Mouse (Mus musculus) liver, embryonic 14.5 days (tissue): ENCODE data around the gene Tmem45b. TPM values are rescaled to one million over a fixed set of nuclear protein-coding genes. Genes with fewer than 3 reads are reported as not detected.

ENCODE experiments used
- ATAC-seq: fragments of 200-750 bp; cut with Nextera tagmentation; 2 replicates; pipeline ENCODE4 v1.8.0; 2017; ENCODE audit warnings: moderate number of reproducible peaks, mild to moderate bottlenecking, moderate library complexity; ENCODE audit not compliant: insufficient read depth
- DNase-seq, 3 experiments: peaks; one replicate each; pipeline ENCODE4 v3.0.0-alpha.2; 2012 to 2013; ENCODE audit warnings: low read depth in 3 of 3, low spot score in 3 of 3
- H3K27ac ChIP-seq: fragments of 300-500 bp; sonication (generic); 2 replicates; pipeline ENCODE4 v1.5.1; 2014; ENCODE audit warnings: moderate library complexity, mild to moderate bottlenecking, control low read depth, inconsistent platforms
- H3K27me3 ChIP-seq: fragments of 300-500 bp; sonication (generic); 2 replicates; pipeline ENCODE4 v1.6.1; 2014; ENCODE audit warnings: mild to moderate bottlenecking, low read length, moderate library complexity; ENCODE audit not compliant: control insufficient read depth, insufficient read depth
- H3K36me3 ChIP-seq: fragments of 300-500 bp; sonication (generic); replicated peaks from 2 replicates; pipeline ENCODE4 v1.6.1; 2014; ENCODE audit warnings: low read depth; ENCODE audit not compliant: control insufficient read depth, insufficient read depth
- H3K4me1 ChIP-seq, 2 experiments: fragments of 200-500 bp in 1 of 2; fragments of 300-500 bp in 1 of 2; sonication (generic) in 1 of 2; replicated peaks; 2 replicates each; pipeline ENCODE4 v1.6.1; 2012 to 2014; ENCODE audit warnings: antibody characterized with exemption in 1 of 2, inconsistent platforms in 1 of 2, low read length in 1 of 2; ENCODE audit not compliant: control insufficient read depth in 2 of 2, insufficient read depth in 2 of 2
- H3K4me2 ChIP-seq: fragments of 300-500 bp; sonication (generic); 2 replicates; pipeline ENCODE4 v1.6.1; 2014; ENCODE audit warnings: low read depth, mild to moderate bottlenecking, control low read depth, moderate library complexity
- H3K4me3 ChIP-seq, 2 experiments: fragments of 200-500 bp in 1 of 2; fragments of 300-500 bp in 1 of 2; sonication (generic) in 1 of 2; 2 replicates each; pipeline ENCODE4 v1.5.1; 2012 to 2014; ENCODE audit warnings: low read depth in 2 of 2, low read length in 2 of 2, mild to moderate bottlenecking in 2 of 2, control low read depth in 1 of 2, inconsistent platforms in 1 of 2, moderate library complexity in 1 of 2; ENCODE audit not compliant: insufficient read depth in 1 of 2
- H3K9ac ChIP-seq: fragments of 300-500 bp; sonication (generic); replicated peaks from 2 replicates; pipeline ENCODE4 v1.6.1; 2014; ENCODE audit warnings: mild to moderate bottlenecking, control low read depth, moderate library complexity
- H3K9me3 ChIP-seq: fragments of 300-500 bp; sonication (generic); 2 replicates; pipeline ENCODE4 v1.6.1; 2016; ENCODE audit warnings: low read length, mixed read lengths; ENCODE audit not compliant: control insufficient read depth
- CTCF ChIP-seq: IDR thresholded peaks from 2 replicates; pipeline ENCODE4 v1.5.1; 2016; ENCODE audit warnings: antibody characterized with exemption, low read depth, control low read depth
- EP300 ChIP-seq: IDR thresholded peaks from 2 replicates; pipeline ENCODE4 v1.6.1; 2016; ENCODE audit warnings: antibody characterized with exemption, low read depth
- polyA plus RNA-seq, 2 experiments: library from polyadenylated mRNA; depleted of rRNA in 1 of 2; stranded (reverse) in 1 of 2; unstranded in 1 of 2; fragments of >200 nt; fragmentation: Nextera tagmentation in 1 of 2; extraction: Ambion mirVana in 1 of 2; gene quantifications; 2 replicates each; pipeline versions ENCODE4 v1.2.1 to v1.2.3; 2012 to 2014

Gene Tmem45b
- polyA plus RNA-seq, 2 experiments: not detected

DNA sequence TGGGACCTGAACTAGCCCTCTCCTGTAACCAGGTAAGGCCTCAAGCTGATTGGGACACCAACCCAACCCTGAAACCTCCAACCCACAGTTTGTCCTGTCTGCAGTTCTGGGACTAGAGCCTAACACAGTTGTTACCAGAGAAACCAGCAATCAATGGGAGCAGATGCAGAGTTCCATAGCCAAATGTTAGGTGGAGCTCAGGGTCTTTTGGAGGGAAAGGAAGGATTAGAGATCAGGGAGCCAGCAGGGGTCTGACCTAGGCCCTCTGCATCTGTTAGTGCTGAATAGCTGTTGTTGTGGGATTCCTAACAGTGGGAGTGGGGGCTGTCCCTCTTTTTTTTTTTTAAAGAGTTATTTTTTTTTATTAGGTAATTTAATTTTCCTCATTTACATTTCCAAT lies 87.6 kb downstream of the Tmem45b start:
- Histone ChIP-seq H3K4me1 (no peaks in the 10 kb centered on the region), H3K4me3 (no peak overlapping the region), H3K27me3 (no peaks in the 10 kb centered on the region), H3K9ac (no peak overlapping the region), H3K36me3 (no peaks in the 10 kb centered on the region; the same call in 1 of the 2 replicates), H3K4me2 (no peak overlapping the region), H3K9me3 (no peaks in the 10 kb centered on the region), H3K27ac (no peak overlapping the region)
- ATAC-seq (no peak), DNase-seq (no peak)
- no peak for TF ChIP-seq CTCF
- no peak for TF ChIP-seq EP300

Other genes starting within 250 kb of the Tmem45b start
- 4.0 and 4.9 TPM in 2 replicates for gene Prdm10, start 183.9 kb downstream of the Tmem45b start, polyA plus RNA-seq (2012; rRNA removed)
- 2.3 and 2.7 TPM in 2 replicates for gene Prdm10, start 183.9 kb downstream of the Tmem45b start, polyA plus RNA-seq (2014; fragmentation: Nextera tagmentation; extraction: Ambion mirVana)
- gene Nfrkb, start 78.3 kb downstream of the Tmem45b start, polyA plus RNA-seq (2012; rRNA removed): 5.6 TPM in 2 replicates
- gene Nfrkb, start 78.3 kb downstream of the Tmem45b start, polyA plus RNA-seq (2014; fragmentation: Nextera tagmentation; extraction: Ambion mirVana): 4.8 and 5.9 TPM in 2 replicates